Mouse (Mus musculus) ES-Bruce4 (cell line): ENCODE data around the gene Il31ra. TPM values are rescaled to one million over a fixed set of nuclear protein-coding genes. Genes with fewer than 3 reads are reported as not detected.

Experiments used
- H3K27ac ChIP-seq: 2 replicates; pipeline ENCODE4 v1.5.1; 2012; ENCODE audit warnings: low read length, inconsistent platforms; ENCODE audit not compliant: insufficient read depth
- H3K27me3 ChIP-seq: 2 replicates; pipeline ENCODE4 v1.6.1; 2012; ENCODE audit warnings: mild to moderate bottlenecking, low read length, inconsistent platforms; ENCODE audit not compliant: control insufficient read depth, poor library complexity, insufficient read depth, severe bottlenecking
- H3K36me3 ChIP-seq: 2 replicates; pipeline ENCODE4 v1.6.1; 2012; ENCODE audit warnings: inconsistent platforms, mild to moderate bottlenecking, low read length, moderate library complexity; ENCODE audit not compliant: control insufficient read depth, poor library complexity, insufficient read depth, severe bottlenecking
- H3K4me1 ChIP-seq: one replicate; pipeline ENCODE4 v1.8.1; 2011; ENCODE audit warnings: low read length; ENCODE audit not compliant: control insufficient read depth, insufficient read depth
- H3K4me3 ChIP-seq: 2 replicates; pipeline ENCODE4 v1.5.1; 2011; ENCODE audit warnings: low read depth, mild to moderate bottlenecking, low read length
- H3K9ac ChIP-seq: 2 replicates; pipeline ENCODE4 v1.6.1; 2012; ENCODE audit warnings: low read depth, mild to moderate bottlenecking, inconsistent platforms; ENCODE audit not compliant: poor library complexity, severe bottlenecking
- H3K9me3 ChIP-seq: replicated peaks from 2 replicates; pipeline ENCODE4 v1.6.1; 2012; ENCODE audit warnings: mild to moderate bottlenecking, low read length, inconsistent platforms; ENCODE audit not compliant: control insufficient read depth, poor library complexity, insufficient read depth, severe bottlenecking
- CTCF ChIP-seq: IDR thresholded peaks from one replicate; pipeline ENCODE4 v1.8.1; 2011; ENCODE audit warnings: low read depth, low read length
- EP300 ChIP-seq: IDR thresholded peaks from 2 replicates; pipeline ENCODE4 v1.6.1; 2011; ENCODE audit warnings: low read depth, low read length; ENCODE audit not compliant: insufficient read depth
- POLR2A ChIP-seq: IDR thresholded peaks from one replicate; pipeline ENCODE4 v1.8.1; 2011; ENCODE audit warnings: low read length; ENCODE audit not compliant: insufficient read depth
- polyA plus RNA-seq: library from polyadenylated mRNA; stranded (reverse); fragments of >200 nt; gene quantifications from 2 replicates; pipeline ENCODE4 v1.2.4, GENCODE M21; 2011; ENCODE audit warnings: low read depth; ENCODE audit not compliant: missing spikeins, insufficient read depth, insufficient read length

The Il31ra gene
- polyA plus RNA-seq, 1 experiment = not detected

DNA sequence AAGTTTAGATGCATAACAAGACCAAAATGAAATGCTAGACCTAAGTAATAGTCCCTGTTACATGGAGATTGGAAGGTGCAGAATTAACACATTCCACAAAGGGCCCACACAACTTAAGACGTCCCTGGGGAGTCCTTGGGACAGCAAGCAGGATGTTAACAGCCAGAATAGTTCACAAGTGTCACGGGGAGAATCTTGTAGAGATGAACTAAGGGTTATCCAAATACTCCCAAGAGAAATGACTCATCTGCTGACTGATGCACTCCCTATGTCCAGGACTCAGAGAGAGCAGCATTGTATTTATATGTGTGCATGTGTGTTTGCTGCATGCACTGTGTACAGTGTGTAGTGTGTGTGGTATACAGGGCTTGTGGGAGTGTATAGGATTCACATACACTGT, 37.7 kb downstream of the Il31ra start:
- Histone ChIP-seq H3K36me3 (no peaks in the 10 kb centered on the region), H3K27me3 (no peaks in the 10 kb centered on the region), H3K4me1 (no peaks in the 10 kb centered on the region), H3K9me3 (no peaks in the 10 kb centered on the region), H3K9ac (no peak overlapping the region), H3K4me3 (no peak overlapping the region), H3K27ac (no peak overlapping the region)
- no peak for TF ChIP-seq POLR2A
- no peak for TF ChIP-seq EP300
- TF ChIP-seq CTCF = no peak

DNA sequence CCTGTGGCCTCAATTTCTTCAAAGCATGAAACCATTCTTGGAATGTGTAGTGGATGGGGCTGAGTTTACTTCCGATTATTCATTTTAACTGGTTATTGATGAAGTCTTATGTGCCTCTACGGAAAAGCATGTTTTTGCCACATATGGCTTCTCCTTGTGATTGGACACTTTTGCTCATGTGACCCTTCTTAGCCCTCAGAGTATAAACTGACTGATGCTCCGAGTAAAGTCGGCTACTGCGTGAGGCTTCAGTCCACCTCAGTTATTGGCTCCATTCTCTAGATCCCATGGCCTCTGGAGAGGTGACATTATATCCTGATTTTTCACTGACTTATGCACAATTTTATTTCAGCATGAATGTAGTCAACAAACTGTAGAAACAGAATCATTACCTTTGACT, 40.9 kb downstream of the Il31ra start:
- no peak overlapping the region for H3K4me3 ChIP-seq
- TF ChIP-seq CTCF (no peak), POLR2A (no peak), EP300 (no peak)
- no peaks in the 10 kb centered on the region for H3K4me1 ChIP-seq
- H3K9ac ChIP-seq = no peak overlapping the region
- H3K27me3 ChIP-seq = no peaks in the 10 kb centered on the region
- no peaks in the 10 kb centered on the region for H3K36me3 ChIP-seq
- H3K27ac ChIP-seq = no peak overlapping the region
- no peaks in the 10 kb centered on the region for H3K9me3 ChIP-seq

DNA sequence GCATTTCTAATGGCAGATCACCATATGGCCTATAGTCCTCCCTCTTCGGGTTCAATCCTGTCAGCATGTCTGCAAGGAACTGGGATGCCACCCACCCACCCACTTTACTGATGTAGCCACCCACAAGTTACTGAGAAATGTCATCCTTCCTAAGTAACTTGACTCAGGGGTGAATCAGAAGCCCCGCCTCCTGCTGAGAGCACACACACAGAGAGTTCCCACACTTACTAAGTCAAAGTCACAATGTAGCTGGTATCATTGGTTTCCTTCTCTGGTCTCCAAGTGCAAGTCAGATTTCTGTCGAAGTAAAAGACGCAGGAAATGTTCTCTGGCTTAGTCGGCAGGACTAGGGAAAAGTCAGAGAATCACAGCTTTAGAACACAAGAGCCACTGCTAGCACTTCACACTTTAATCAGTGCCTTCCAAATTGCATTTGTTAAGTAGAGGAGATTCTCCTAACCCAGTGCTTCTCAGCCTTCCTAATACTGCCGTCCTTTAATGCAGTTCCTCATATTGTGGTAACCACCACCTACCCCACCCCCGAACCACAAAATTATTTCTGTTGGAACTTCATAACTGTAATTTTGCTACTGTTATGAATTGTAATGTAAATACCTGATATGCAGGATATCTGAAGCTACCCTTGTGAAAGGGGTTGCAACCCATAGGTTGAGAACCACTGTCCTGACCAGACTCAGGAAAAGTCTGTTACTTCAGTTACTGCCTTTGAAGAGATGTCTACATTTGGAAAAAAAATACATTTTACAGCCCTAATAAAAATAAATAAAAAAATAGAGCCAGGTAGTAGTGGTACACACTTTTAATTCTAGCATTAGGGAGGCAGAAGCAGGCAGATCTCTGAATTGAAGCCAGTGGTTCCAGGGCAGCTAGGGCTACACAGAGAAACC, 42.3 kb downstream of the Il31ra start:
- no peak overlapping the region for H3K9ac ChIP-seq
- no peaks in the 10 kb centered on the region for H3K27me3 ChIP-seq
- H3K4me3 ChIP-seq = no peak overlapping the region
- no peaks in the 10 kb centered on the region for H3K9me3 ChIP-seq
- H3K4me1 ChIP-seq = no peaks in the 10 kb centered on the region
- no peak overlapping the region for H3K27ac ChIP-seq
- TF ChIP-seq EP300 = no peak
- TF ChIP-seq POLR2A = no peak
- no peak for TF ChIP-seq CTCF
- no peaks in the 10 kb centered on the region for H3K36me3 ChIP-seq

DNA sequence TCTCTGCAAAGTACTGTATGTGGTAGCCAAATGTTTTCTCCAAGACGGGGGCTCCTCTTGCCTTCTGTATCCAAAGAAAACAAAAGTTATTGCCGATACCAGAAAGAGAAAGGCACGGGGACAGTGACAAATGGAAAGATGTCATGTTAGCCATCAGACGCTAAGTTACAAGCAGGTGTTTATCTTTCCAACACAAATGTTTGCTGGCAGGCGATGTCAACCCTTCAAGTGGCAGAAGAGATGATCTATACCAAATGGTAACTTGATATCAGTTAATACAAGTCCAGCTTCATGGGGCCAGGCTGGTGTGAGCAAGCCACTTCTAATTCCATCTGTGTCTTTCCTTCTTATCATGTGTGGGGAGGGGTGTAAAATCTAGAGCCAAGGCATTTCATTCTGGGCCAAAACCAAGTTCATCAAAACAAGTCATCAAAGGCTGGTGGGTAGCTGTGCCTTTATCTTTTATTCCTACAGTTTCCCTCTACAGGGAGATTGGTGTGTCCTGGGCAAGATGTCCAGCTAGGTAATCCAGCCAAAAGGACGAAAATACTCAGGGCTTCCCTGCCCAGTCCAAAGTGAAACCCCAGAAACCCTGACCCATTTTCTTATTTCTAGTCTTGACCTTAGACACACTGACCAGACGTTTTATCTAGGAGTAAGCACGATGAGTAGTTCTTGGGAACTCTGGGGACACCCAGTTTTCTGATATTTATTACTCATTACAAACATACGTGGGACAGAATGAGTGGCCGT, 52.8 kb downstream of the Il31ra start:
- Histone ChIP-seq H3K9ac (no peak overlapping the region), H3K4me3 (no peak overlapping the region), H3K9me3 (no peaks in the 10 kb centered on the region), H3K27ac (no peak overlapping the region), H3K27me3 (no peaks in the 10 kb centered on the region), H3K4me1 (no peaks in the 10 kb centered on the region), H3K36me3 (no peaks in the 10 kb centered on the region)
- TF ChIP-seq EP300 (no peak), CTCF (no peak), POLR2A (no peak)

DNA sequence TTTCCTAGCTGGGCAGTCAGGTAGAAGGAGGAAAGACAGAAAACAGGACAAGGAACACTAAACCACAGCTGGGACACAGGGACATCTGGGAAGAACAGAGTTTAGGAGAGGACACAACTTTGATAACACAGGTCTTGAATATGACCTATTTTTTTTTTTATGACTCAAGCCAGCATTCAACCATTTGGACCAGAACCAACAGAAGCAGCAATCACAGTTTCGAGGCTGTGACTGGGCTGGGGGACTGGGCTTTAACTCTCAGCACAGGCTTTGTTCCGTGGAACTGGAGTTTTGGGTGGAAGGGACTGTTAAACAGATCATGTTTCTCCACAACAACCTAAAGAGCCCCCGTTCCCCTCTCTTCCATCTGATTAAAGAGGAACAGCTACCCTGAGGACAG, 53.5 kb downstream of the Il31ra start:
- H3K9me3 ChIP-seq = no peaks in the 10 kb centered on the region
- H3K4me1 ChIP-seq = no peaks in the 10 kb centered on the region
- no peak for TF ChIP-seq POLR2A
- TF ChIP-seq EP300 = no peak
- no peak for TF ChIP-seq CTCF
- no peak overlapping the region for H3K9ac ChIP-seq
- no peaks in the 10 kb centered on the region for H3K27me3 ChIP-seq
- no peak overlapping the region for H3K4me3 ChIP-seq
- H3K27ac ChIP-seq = no peak overlapping the region
- H3K36me3 ChIP-seq = no peaks in the 10 kb centered on the region

DNA sequence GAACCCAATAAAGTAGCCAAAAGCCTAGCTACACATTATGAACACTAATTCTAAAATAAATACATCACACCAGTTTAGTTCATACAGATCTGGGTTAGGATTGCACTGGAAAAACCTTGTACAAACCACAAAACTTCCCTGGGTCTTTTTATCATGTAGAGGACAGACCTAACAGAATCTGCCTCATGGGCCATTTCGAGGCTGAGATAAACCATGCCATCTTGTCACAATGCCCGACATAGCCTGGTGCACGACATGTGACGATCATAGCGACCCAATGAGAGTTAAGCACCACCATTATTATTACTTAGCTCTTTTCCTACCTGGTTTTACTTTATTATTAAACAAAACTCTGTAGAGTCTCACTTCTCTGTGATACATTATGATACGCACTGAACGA, 57.1 kb downstream of the Il31ra start:
- no peaks in the 10 kb centered on the region for H3K4me1 ChIP-seq
- H3K9me3 ChIP-seq = no peaks in the 10 kb centered on the region
- no peaks in the 10 kb centered on the region for H3K27me3 ChIP-seq
- no peaks in the 10 kb centered on the region for H3K36me3 ChIP-seq
- H3K9ac ChIP-seq = no peak overlapping the region
- no peak for TF ChIP-seq EP300
- TF ChIP-seq POLR2A = no peak
- no peak for TF ChIP-seq CTCF
- no peak overlapping the region for H3K27ac ChIP-seq
- H3K4me3 ChIP-seq = no peak overlapping the region
